Comparison of ENCODE assay signal across 8 mouse cellular contexts in genomic region chr7:45812921-45813320, GRCm38 (mm10). TPM values are rescaled to one million over a fixed set of nuclear protein-coding genes. Genes with fewer than 3 reads are reported as not detected.
DNase-seq lines count a peak whose midpoint lies in the region; ATAC-seq and TF ChIP-seq lines count a peak whose summit lies in the region.

No protein-coding gene starts in this region.

- peak overlapping the region; percentile 84 for H3K4me2 ChIP-seq in intestine, postnatal 0 days (replicated peaks; ENCODE audit: low read depth)
- peak overlapping the region; percentile 95 for H3K4me2 ChIP-seq in neural tube, embryonic 14.5 days (ENCODE audit: low read depth, low read length)

- no peak for TF ChIP-seq POLR2A in embryonic fibroblast, embryonic 13.5 days (IDR thresholded peaks at IDR 0.05; ENCODE audit: low read depth, low read length)

- H3K27ac ChIP-seq in left cerebral cortex, adult 2 months, result no peak overlapping the region
- H3K27ac ChIP-seq in embryonic fibroblast, embryonic 13.5 days (ENCODE audit: insufficient read depth, low read length), result no peak overlapping the region
- H3K27ac ChIP-seq in intestine, postnatal 0 days (ENCODE audit: low read depth, low read length), result no peak overlapping the region
- no peak overlapping the region for H3K27ac ChIP-seq in neural tube, embryonic 14.5 days (ENCODE audit: low read depth, low read length)

- ATAC-seq in intestine, postnatal 0 days, result no peak
- no peak for ATAC-seq in neural tube, embryonic 14.5 days (ENCODE audit: low read depth)
- ATAC-seq in activated CD4-positive, CD25-positive, alpha-beta regulatory T cell, adult 4 months, result no peak

- no peak for DNase-seq in left cerebral cortex, adult 2 months (ENCODE audit: extremely low spot score in 1 of 2, low spot score in 2 of 2)
- DNase-seq in left cerebral cortex, adult 8-10 months (ENCODE audit: low spot score in 2 of 2), result no peak
- no peak for DNase-seq in ovary, postnatal 14 days (ENCODE audit: low spot score)
- DNase-seq in thymus, postnatal 14 days, result no peak

- H3K4me3 ChIP-seq in left cerebral cortex, adult 2 months, result peak overlapping the region; percentile 91
- H3K4me3 ChIP-seq in embryonic fibroblast, embryonic 13.5 days (ENCODE audit: insufficient read depth, low read length), result peak overlapping the region; percentile 98
- H3K4me3 ChIP-seq in intestine, postnatal 0 days (ENCODE audit: low read depth, low read length), result peak overlapping the region; percentile 100
- peak overlapping the region; percentile 96 for H3K4me3 ChIP-seq in neural tube, embryonic 14.5 days (ENCODE audit: low read depth, low read length)

- peak overlapping the region; percentile 99; the same call in 1 of the 2 replicates for H3K9ac ChIP-seq in intestine, postnatal 0 days (ENCODE audit: low read depth, low read length)
- H3K9ac ChIP-seq in neural tube, embryonic 14.5 days (replicated peaks; ENCODE audit: low read depth, low read length), result peak overlapping the region; percentile 99

- 85% methylated on average over 8 of the region's 8 CpGs for WGBS in intestine, postnatal 0 days
- 89% methylated on average over 8 of the region's 8 CpGs for WGBS in neural tube, embryonic 14.5 days

- H3K9me3 ChIP-seq in intestine, postnatal 0 days (ENCODE audit: control insufficient read depth), result no peaks in the 10 kb centered on the region
- H3K9me3 ChIP-seq in neural tube, embryonic 14.5 days (ENCODE audit: control insufficient read depth, low read length), result no peaks in the 10 kb centered on the region

- H3K27me3 ChIP-seq in intestine, postnatal 0 days (replicated peaks; ENCODE audit: control insufficient read depth, insufficient read depth, low read length), result no peaks in the 10 kb centered on the region
- H3K27me3 ChIP-seq in neural tube, embryonic 14.5 days (ENCODE audit: control insufficient read depth, insufficient read depth, low read length), result no peaks in the 10 kb centered on the region

- intact Hi-C loops in left cerebral cortex, adult 2 months (cut with DNase I), result no loop called here

- H3K4me1 ChIP-seq in embryonic fibroblast, embryonic 13.5 days (ENCODE audit: control insufficient read depth, insufficient read depth, low read length), result peaks cover 6% of the 10 kb centered on the region; the same call in 1 of the 2 replicates
- H3K4me1 ChIP-seq in intestine, postnatal 0 days (replicated peaks; ENCODE audit: control insufficient read depth, insufficient read depth, low read length), result peaks cover 7% of the 10 kb centered on the region; the same call in 1 of the 2 replicates
- H3K4me1 ChIP-seq in neural tube, embryonic 14.5 days (ENCODE audit: control insufficient read depth, insufficient read depth, low read length), result peaks cover 23% of the 10 kb centered on the region

- TF ChIP-seq CTCF in left cerebral cortex, adult 2 months (IDR thresholded peaks at IDR 0.05), result no peak
- no peak for TF ChIP-seq CTCF in embryonic fibroblast, embryonic 13.5 days (IDR thresholded peaks at IDR 0.05; ENCODE audit: borderline replicate concordance, insufficient read depth, low read length)
- no peak for TF ChIP-seq CTCF in intestine, postnatal 0 days (IDR thresholded peaks at IDR 0.05; ENCODE audit: low read depth)

- H3K36me3 ChIP-seq in intestine, postnatal 0 days (ENCODE audit: control insufficient read depth, insufficient read depth), result peaks cover 47% of the 10 kb centered on the region
- H3K36me3 ChIP-seq in neural tube, embryonic 14.5 days (ENCODE audit: control insufficient read depth, insufficient read depth, low read length), result peaks cover 49% of the 10 kb centered on the region

RNA-seq across cellular contexts. Expression of gene Cyth2, which starts 1.5 kb away (rescaled TPM):
- total RNA-seq in left cerebral cortex, adult 2 months (2021), result 100 to 1,000 TPM; 172 to 185 TPM
- total RNA-seq in left cerebral cortex, adult 8-10 months (2022), result 100 to 1,000 TPM; 184 to 196 (median 188) TPM
- polyA plus RNA-seq in embryonic fibroblast, embryonic 13.5 days (2011; ENCODE audit: insufficient read length, low read depth, missing spikeins), result 63.7 and 69.6 TPM in 2 replicates
- 61.9 and 66.4 TPM in 2 replicates for polyA plus RNA-seq in intestine, postnatal 0 days (2015; fragmentation: Nextera tagmentation; extraction: Ambion mirVana)
- polyA plus RNA-seq in neural tube, embryonic 14.5 days (2014; fragmentation: Nextera tagmentation; extraction: Ambion mirVana), result 223 and 266 TPM in 2 replicates
- polyA plus RNA-seq in activated CD4-positive, CD25-positive, alpha-beta regulatory T cell, adult 4 months (2017; shearing (Covaris generic)), result 10 to 100 TPM; 13.0 to 14.4 TPM

RNA-seq across cellular contexts. Expression of gene Kcnj14, which starts 11.7 kb away (rescaled TPM):
- total RNA-seq in left cerebral cortex, adult 2 months (2021), result 1 to 10 TPM; 2.3 to 2.5 TPM
- total RNA-seq in left cerebral cortex, adult 8-10 months (2022), result 1 to 10 TPM; 1.9 to 2.5 (median 2.3) TPM
- polyA plus RNA-seq in embryonic fibroblast, embryonic 13.5 days (2011; ENCODE audit: insufficient read length, low read depth, missing spikeins), result not detected in 2 replicates
- 0.10 and 0.27 TPM in 2 replicates for polyA plus RNA-seq in intestine, postnatal 0 days (2015; fragmentation: Nextera tagmentation; extraction: Ambion mirVana)
- 1.1 and 1.3 TPM in 2 replicates for polyA plus RNA-seq in neural tube, embryonic 14.5 days (2014; fragmentation: Nextera tagmentation; extraction: Ambion mirVana)
- polyA plus RNA-seq in activated CD4-positive, CD25-positive, alpha-beta regulatory T cell, adult 4 months (2017; shearing (Covaris generic)), result not detected

RNA-seq across cellular contexts. Expression of gene Grwd1, which starts 17.8 kb away (rescaled TPM):
- total RNA-seq in left cerebral cortex, adult 2 months (2021), result 10 to 100 TPM; 17.9 to 22.1 TPM
- total RNA-seq in left cerebral cortex, adult 8-10 months (2022), result 10 to 100 TPM; 20.5 to 22.8 (median 21.6) TPM
- polyA plus RNA-seq in embryonic fibroblast, embryonic 13.5 days (2011; ENCODE audit: insufficient read length, low read depth, missing spikeins), result 13.5 and 17.6 TPM in 2 replicates
- 16.4 and 16.6 TPM in 2 replicates for polyA plus RNA-seq in intestine, postnatal 0 days (2015; fragmentation: Nextera tagmentation; extraction: Ambion mirVana)
- polyA plus RNA-seq in neural tube, embryonic 14.5 days (2014; fragmentation: Nextera tagmentation; extraction: Ambion mirVana), result 39.0 and 40.5 TPM in 2 replicates
- 10 to 100 TPM; 16.1 to 25.3 TPM for polyA plus RNA-seq in activated CD4-positive, CD25-positive, alpha-beta regulatory T cell, adult 4 months (2017; shearing (Covaris generic))

RNA-seq across cellular contexts. Expression of gene Sult2b1, which starts 28.5 kb away (rescaled TPM):
- total RNA-seq in left cerebral cortex, adult 2 months (2021), result 10 to 100 TPM; 11.3 to 13.6 TPM
- total RNA-seq in left cerebral cortex, adult 8-10 months (2022), result 10 to 100 TPM; 12.9 to 15.9 (median 14.9) TPM
- 0.44 TPM in 1 of 2 replicates, not detected in the other for polyA plus RNA-seq in embryonic fibroblast, embryonic 13.5 days (2011; ENCODE audit: insufficient read length, low read depth, missing spikeins)
- 36.7 and 37.1 TPM in 2 replicates for polyA plus RNA-seq in intestine, postnatal 0 days (2015; fragmentation: Nextera tagmentation; extraction: Ambion mirVana)
- polyA plus RNA-seq in neural tube, embryonic 14.5 days (2014; fragmentation: Nextera tagmentation; extraction: Ambion mirVana), result 6.8 and 9.7 TPM in 2 replicates
- 1 to 10 TPM; 2.5 to 6.6 TPM for polyA plus RNA-seq in activated CD4-positive, CD25-positive, alpha-beta regulatory T cell, adult 4 months (2017; shearing (Covaris generic))

RNA-seq across cellular contexts. Expression of gene Lmtk3, which starts 29.4 kb away (rescaled TPM):
- 100 to 1,000 TPM; 258 to 279 TPM for total RNA-seq in left cerebral cortex, adult 2 months (2021)
- 100 to 1,000 TPM; 219 to 241 (median 237) TPM for total RNA-seq in left cerebral cortex, adult 8-10 months (2022)
- 5.5 and 8.7 TPM in 2 replicates for polyA plus RNA-seq in embryonic fibroblast, embryonic 13.5 days (2011; ENCODE audit: insufficient read length, low read depth, missing spikeins)
- polyA plus RNA-seq in intestine, postnatal 0 days (2015; fragmentation: Nextera tagmentation; extraction: Ambion mirVana), result 0.08 and 0.29 TPM in 2 replicates
- polyA plus RNA-seq in neural tube, embryonic 14.5 days (2014; fragmentation: Nextera tagmentation; extraction: Ambion mirVana), result 21.2 and 32.3 TPM in 2 replicates
- not detected for polyA plus RNA-seq in activated CD4-positive, CD25-positive, alpha-beta regulatory T cell, adult 4 months (2017; shearing (Covaris generic))
